Mouse (Mus musculus): ENCODE measurements around the gene Gabrg3.

DNA sequence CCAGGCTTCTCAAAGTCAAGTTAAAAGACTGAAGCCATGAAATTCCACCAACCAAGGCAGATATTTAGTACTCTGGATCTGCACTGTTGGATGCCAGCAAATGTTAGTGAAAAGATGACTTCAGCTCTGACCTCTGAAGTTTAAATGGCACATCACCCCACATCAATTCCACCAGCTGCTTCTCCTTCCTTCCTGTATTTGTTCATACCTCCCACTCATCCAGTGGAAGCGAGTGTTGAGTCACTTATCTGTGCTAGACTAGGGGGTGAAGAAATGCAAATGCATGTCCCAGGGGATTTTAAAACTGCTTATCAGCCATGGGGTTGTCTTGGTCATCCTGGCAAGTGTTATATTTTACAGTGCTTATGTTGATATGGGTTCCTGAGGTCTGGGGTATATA lies 79.7 kb downstream of the Gabrg3 start:
- TF ChIP-seq TAL1 (IDR thresholded peaks at IDR 0.05; ENCODE audit: low read length) (no peak), GATA1 (IDR thresholded peaks at IDR 0.05; ENCODE audit: low read length) (no peak)
